Mouse (Mus musculus) limb, embryonic 14.5 days (tissue): ENCODE results near the gene Tiprl. TPM values are rescaled to one million over a fixed set of nuclear protein-coding genes. Genes with fewer than 3 reads are reported as not detected.
A peak's percentile ranks its signal among the peaks of the same experiment; 100 is the strongest.

ENCODE experiments used
- ATAC-seq: fragments of 200-750 bp; cut with Nextera tagmentation; 2 replicates; pipeline ENCODE4 v1.8.0; 2017; ENCODE audit warnings: low read depth, moderate number of reproducible peaks, moderate TSS enrichment; ENCODE audit not compliant: low FRiP score
- DNase-seq: peaks from one replicate; pipeline ENCODE4 v3.0.0-alpha.2; 2015; ENCODE audit warnings: low spot score
- H3K27ac ChIP-seq: fragments of 300-500 bp; sonication (generic); replicated peaks from 2 replicates; pipeline ENCODE4 v1.5.1; 2014; ENCODE audit warnings: low read depth, mild to moderate bottlenecking, low read length, moderate library complexity, mixed read lengths
- H3K27me3 ChIP-seq: fragments of 300-500 bp; sonication (generic); 2 replicates; pipeline ENCODE4 v1.6.1; 2014; ENCODE audit warnings: low read length, mixed read lengths; ENCODE audit not compliant: control insufficient read depth, insufficient read depth
- H3K36me3 ChIP-seq: fragments of 300-500 bp; sonication (generic); 2 replicates; pipeline ENCODE4 v1.6.1; 2014; ENCODE audit warnings: mild to moderate bottlenecking, low read length, moderate library complexity, mixed read lengths; ENCODE audit not compliant: control insufficient read depth, insufficient read depth
- H3K4me1 ChIP-seq: fragments of 300-500 bp; sonication (generic); 2 replicates; pipeline ENCODE4 v1.6.1; 2014; ENCODE audit warnings: antibody characterized with exemption, low read length, mixed read lengths; ENCODE audit not compliant: control insufficient read depth, insufficient read depth
- H3K4me2 ChIP-seq: fragments of 300-500 bp; sonication (generic); replicated peaks from 2 replicates; pipeline ENCODE4 v1.6.1; 2014; ENCODE audit warnings: low read depth, mild to moderate bottlenecking, low read length, moderate library complexity; ENCODE audit not compliant: severe bottlenecking
- H3K4me3 ChIP-seq: fragments of 300-500 bp; sonication (generic); replicated peaks from 2 replicates; pipeline ENCODE4 v1.5.1; 2014; ENCODE audit warnings: low read length
- H3K9ac ChIP-seq: fragments of 300-500 bp; sonication (generic); 2 replicates; pipeline ENCODE4 v1.6.1; 2014; ENCODE audit warnings: mild to moderate bottlenecking, low read depth, low read length, moderate library complexity; ENCODE audit not compliant: severe bottlenecking
- H3K9me3 ChIP-seq: fragments of 300-500 bp; sonication (generic); 2 replicates; pipeline ENCODE4 v1.6.1; 2016; ENCODE audit warnings: low read length; ENCODE audit not compliant: control insufficient read depth
- POLR2A ChIP-seq: fragments of 200-500 bp; IDR thresholded peaks from 2 replicates; pipeline ENCODE4 v1.8.0; 2012; ENCODE audit warnings: inconsistent platforms, mild to moderate bottlenecking, moderate library complexity, borderline replicate concordance; ENCODE audit not compliant: insufficient read depth, insufficient read length; ENCODE audit errors: extremely low read depth
- WGBS: fragments of 180-500 bp; shearing (Covaris S2); extraction: QIAGEN DNeasy Blood & Tissue Kit; methylation state at CpG from one replicate; pipeline ENCODE4 v1.1.7; 2014; 5-methylcytosine and 5-hydroxymethylcytosine counted together
- polyA plus RNA-seq, 2 experiments: library from polyadenylated mRNA; depleted of rRNA in 1 of 2; stranded (reverse) in 1 of 2; unstranded in 1 of 2; fragments of >200 nt; fragmentation: Nextera tagmentation in 1 of 2; extraction: Ambion mirVana in 1 of 2; gene quantifications; 2 replicates each; pipeline versions ENCODE4 v1.2.1 to v1.2.3; 2012 to 2014

Tiprl gene
- polyA plus RNA-seq (2012; rRNA removed) = 34.5 and 52.4 TPM in 2 replicates
- polyA plus RNA-seq (2014; fragmentation: Nextera tagmentation; extraction: Ambion mirVana) = 84.9 and 99.1 TPM in 2 replicates

GRCm38 (mm10) chr1:165236321-165237298, at the start of gene Tiprl:
Gene Tiprl, minus strand, starts transcription at chr1:165236996.
- DNase-seq = peak; percentile 92
- H3K9me3 ChIP-seq = no peaks in the 10 kb centered on the region
- H3K36me3 ChIP-seq = no peaks in the 10 kb centered on the region
- H3K27me3 ChIP-seq = no peaks in the 10 kb centered on the region
- WGBS = under 1% methylated on average over 61 of the region's 76 CpGs
- peak within 1 kb of the TSS; percentile 82 for H3K9ac ChIP-seq
- H3K4me3 ChIP-seq = peak within 1 kb of the TSS; percentile 91
- peak; percentile 100 for ATAC-seq
- peak within 1 kb of the TSS; percentile 66 for H3K4me2 ChIP-seq
- peak; percentile 78; the same call in 1 of the 2 replicates for TF ChIP-seq POLR2A
- peak within 1 kb of the TSS; percentile 92 for H3K27ac ChIP-seq
- H3K4me1 ChIP-seq = peaks cover 11% of the 10 kb centered on the region

- H3K36me3 ChIP-seq = no peaks in the 10 kb centered on the region
- 78% methylated on average over 7 of the region's 7 CpGs for WGBS
- peaks cover 19% of the 10 kb centered on the region for H3K4me1 ChIP-seq
- no peak for DNase-seq
- H3K27ac ChIP-seq = no peak overlapping the region
- no peaks in the 10 kb centered on the region for H3K9me3 ChIP-seq
- no peaks in the 10 kb centered on the region for H3K27me3 ChIP-seq
- TF ChIP-seq POLR2A = no peak
- H3K4me3 ChIP-seq = no peak overlapping the region
- H3K9ac ChIP-seq = no peak overlapping the region
- H3K4me2 ChIP-seq = no peak overlapping the region
- no peak for ATAC-seq
Observed at GRCm38 (mm10) chr1:165284096-165284495, 47.3 kb upstream of the Tiprl start.

GRCm38 (mm10) chr1:165282967-165283345, 46.2 kb upstream of the Tiprl start:
- no peak for DNase-seq

GRCm38 (mm10) chr1:165282222-165282966, 45.6 kb upstream of the Tiprl start:
- Histone ChIP-seq H3K9ac (peak overlapping the region; percentile 86), H3K36me3 (no peaks in the 10 kb centered on the region), H3K4me1 (peaks cover 19% of the 10 kb centered on the region), H3K9me3 (no peaks in the 10 kb centered on the region), H3K27ac (peak overlapping the region; percentile 91), H3K27me3 (no peaks in the 10 kb centered on the region), H3K4me2 (peak overlapping the region; percentile 89), H3K4me3 (peak overlapping the region; percentile 74)
- ATAC-seq (peak; percentile 39), DNase-seq (no peak)
- 1% methylated on average over 34 of the region's 35 CpGs for WGBS
- 0 out of 2 replicates have a peak, but pooled peaks have one; percentile 7 for TF ChIP-seq POLR2A

More at GRCm38 (mm10) chr1:165282967-165283345, 46.2 kb upstream of the Tiprl start:
- 10% methylated on average over 7 of the region's 7 CpGs for WGBS
- Histone ChIP-seq H3K4me1 (peaks cover 19% of the 10 kb centered on the region), H3K9me3 (no peaks in the 10 kb centered on the region), H3K4me3 (peak overlapping the region; percentile 74), H3K4me2 (peak overlapping the region; percentile 89), H3K27me3 (no peaks in the 10 kb centered on the region), H3K9ac (peak overlapping the region; percentile 86; the same call in 1 of the 2 replicates), H3K27ac (no peak overlapping the region), H3K36me3 (no peaks in the 10 kb centered on the region)
- TF ChIP-seq POLR2A = no peak
- no peak for ATAC-seq
